Mouse (Mus musculus) ES-CJ7 (cell line): ENCODE results near the gene BC051142.
"Not testable (repeated sequence)": the region's sequence is repeated elsewhere in the genome, so short reads cannot be mapped to it uniquely, and the experiment has no call there.

ENCODE experiments used
- DNase-seq: peaks from one replicate; pipeline ENCODE4 v3.0.0; 2011; ENCODE audit warnings: low read depth, low spot score

The BC051142 gene

GRCm38 (mm10) chr17:34398058-34398710, 436 bp upstream of the BC051142 start:
- peak; percentile 91 for DNase-seq

DNA sequence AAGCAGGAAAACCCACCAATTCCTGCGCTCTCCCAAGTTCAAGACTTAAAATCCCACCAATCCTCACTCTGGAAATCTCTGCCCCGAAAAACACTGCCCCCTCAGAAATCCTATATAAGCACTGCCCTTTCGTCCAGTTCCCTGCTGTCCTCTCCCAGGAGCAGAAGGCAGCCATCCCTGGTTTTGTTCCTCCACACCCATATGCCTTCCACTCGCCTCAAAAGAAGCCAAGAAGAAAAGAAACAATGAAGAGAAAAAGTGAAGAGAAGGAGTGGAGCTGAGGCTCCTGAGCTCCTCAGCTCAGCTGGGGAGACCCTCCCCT, 735 bp downstream of the BC051142 start:
- DNase-seq: peak; percentile 31

DNA sequence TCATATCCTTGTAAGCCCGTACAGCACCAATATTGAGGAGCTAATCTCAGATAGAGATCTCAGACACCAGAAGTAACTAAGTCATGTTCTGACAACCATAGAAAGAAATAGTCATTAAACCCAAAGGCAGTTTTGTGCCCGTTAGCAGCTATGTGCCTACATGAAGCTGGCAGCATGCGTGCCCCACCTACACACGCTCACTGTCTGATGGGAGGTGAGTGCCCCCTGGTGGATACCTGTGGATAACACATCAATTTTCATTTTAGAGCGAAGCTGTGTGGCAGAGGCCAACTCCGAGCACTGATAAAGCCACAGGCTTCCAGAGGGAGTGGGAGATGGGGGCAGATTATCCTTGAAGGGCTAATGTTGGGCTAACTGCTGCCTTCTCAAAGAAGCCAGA, 12.5 kb downstream of the BC051142 start:
- DNase-seq: peak; percentile 66

DNA sequence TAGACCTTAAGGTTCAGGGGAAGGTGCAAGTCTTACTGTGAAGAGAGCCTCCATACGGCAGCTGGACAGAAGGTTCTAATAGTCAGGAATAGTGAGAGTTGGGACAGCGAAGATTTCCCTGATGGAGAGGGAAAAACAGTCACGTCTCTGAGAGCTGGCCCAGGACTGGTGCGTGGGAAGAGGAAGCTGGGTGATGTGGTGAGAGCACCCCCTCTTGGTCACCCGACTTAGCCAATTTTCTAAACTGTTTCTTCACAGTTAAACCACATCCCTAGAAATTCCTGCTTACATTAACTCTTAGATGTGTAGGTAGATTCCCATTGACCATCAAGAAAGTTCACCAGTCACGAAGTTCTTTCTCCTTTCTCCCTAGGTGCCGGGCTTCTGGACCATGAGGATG, 21.4 kb downstream of the BC051142 start:
- no peak for DNase-seq

GRCm38 (mm10) chr17:34427597-34427996, 29.0 kb downstream of the BC051142 start:
- DNase-seq: no peak

DNA sequence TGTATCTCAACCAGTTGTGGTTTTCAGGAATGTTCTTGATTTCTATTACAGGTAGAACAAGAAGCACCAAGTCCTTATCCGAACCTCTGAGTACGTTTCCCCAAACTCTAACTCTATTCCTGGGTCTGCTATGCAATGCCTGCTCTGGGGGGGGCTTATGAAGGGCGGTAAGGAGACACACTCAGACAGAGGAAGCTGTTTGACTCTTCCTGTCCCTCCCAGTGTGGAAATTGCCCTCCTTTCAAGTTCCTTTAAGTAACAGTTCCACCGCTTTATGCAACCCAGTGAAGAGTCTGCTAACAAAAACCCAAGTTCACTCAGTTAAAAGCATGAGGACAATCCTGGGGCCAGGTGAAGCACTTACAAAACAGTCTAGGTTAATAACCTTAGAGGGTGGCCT, 38.5 kb downstream of the BC051142 start:
- DNase-seq: no peak

GRCm38 (mm10) chr17:34437606-34438005, 39.0 kb downstream of the BC051142 start:
- no peak for DNase-seq

GRCm38 (mm10) chr17:34438588-34438987, 40.0 kb downstream of the BC051142 start:
- DNase-seq: no peak

DNA sequence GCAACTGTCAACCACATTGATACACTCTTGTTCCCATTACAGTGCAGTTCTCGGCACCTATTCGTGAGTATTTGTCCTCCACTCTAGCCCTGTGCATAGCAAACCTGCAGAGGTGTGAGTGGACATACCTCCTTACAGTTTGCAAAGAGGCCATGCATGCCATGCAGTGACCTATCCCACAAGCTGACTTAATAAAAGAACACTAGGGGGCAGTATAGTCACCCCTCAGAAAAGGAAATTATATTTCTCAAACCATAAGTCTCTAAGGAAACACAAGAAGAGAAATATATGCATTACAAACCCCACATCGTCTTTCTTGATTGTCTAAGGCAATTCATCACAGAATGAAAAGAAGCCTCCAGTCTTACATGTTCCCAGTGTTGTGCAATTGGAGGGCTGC, 41.2 kb downstream of the BC051142 start:
- DNase-seq: peak; percentile 12

- DNase-seq: no peak
Measured at GRCm38 (mm10) chr17:34441990-34442389, 43.4 kb downstream of the BC051142 start.

DNA sequence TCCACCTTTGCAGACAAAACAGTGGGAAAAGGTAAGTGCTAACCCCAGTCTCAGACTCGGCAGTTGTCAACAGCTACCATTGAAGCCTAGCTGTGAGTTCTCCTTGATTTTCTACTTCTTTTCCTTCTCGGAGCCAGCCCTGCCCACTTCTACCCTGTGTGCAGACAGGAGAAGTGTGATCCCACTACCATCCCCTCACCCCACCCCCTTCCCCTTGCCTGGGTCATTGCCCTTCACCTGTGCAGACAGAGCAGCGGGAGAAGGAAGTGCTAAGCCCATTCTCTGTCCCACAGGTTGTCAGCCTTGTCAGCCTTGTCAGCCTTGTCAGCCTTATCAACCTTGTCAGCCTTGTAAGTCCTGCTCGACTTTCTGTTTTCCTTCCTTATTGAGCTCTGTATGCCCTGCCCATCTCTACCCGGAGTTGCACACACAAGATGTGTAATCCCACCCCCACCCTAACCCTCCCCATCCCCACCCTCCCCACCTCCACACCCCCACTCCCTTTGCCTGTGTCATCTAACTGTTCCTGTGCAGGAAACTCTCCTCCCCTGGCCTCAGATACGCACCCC, 49.9 kb downstream of the BC051142 start:
- DNase-seq: no peak

- no peak for DNase-seq
Measured at GRCm38 (mm10) chr17:34457668-34458067, 59.0 kb downstream of the BC051142 start.

- no peak for DNase-seq
Measured at GRCm38 (mm10) chr17:34459255-34459654, 60.6 kb downstream of the BC051142 start.

- not testable (repeated sequence) for DNase-seq
Measured at GRCm38 (mm10) chr17:34465906-34466305, 67.3 kb downstream of the BC051142 start.

GRCm38 (mm10) chr17:34470491-34470890, 71.9 kb downstream of the BC051142 start:
- no peak for DNase-seq

- DNase-seq: no peak
Measured at GRCm38 (mm10) chr17:34475060-34475459, 76.4 kb downstream of the BC051142 start.

GRCm38 (mm10) chr17:34476427-34476826, 77.8 kb downstream of the BC051142 start:
- DNase-seq: no peak

DNA sequence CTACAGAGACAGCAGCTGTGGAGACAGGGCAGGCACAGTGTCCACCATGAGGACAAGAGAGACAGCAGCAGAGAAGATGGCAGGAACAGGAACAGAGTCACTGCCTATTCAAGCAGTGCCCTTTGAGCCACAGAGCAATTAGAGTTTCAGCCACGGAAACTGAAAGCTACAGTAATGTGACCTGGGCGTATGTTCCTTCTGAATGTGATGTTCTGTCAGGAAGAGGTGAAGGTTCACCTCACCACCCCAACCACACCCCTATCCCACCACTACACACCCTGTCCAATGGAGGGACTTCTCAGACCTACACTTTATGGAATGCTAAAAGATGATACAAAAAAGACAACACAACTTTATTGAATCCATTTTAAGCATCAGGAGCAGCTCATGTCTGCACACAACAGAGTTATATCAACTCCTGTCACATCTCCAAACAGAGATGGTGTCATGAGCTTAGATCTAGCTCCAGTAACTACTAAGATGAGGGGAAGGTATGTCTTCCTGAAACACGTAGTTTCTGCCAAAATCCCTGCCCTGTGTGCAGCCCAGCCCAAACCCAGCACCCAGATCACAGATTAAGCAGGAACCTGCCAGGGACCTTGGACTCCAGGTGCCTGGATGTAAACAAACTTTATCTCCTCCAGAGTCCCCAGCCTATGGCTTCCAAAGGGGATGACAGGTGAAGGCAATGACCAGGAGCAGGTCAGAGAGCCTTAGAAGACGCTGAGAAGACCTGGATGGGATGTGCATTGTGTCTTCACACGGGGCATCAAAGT, 78.8 kb downstream of the BC051142 start, which contains the start of gene Btnl4:
Btnl4 (minus strand) TSS at position 81 of the 776 bp plus-strand sequence.
- not testable (repeated sequence) for DNase-seq

DNA sequence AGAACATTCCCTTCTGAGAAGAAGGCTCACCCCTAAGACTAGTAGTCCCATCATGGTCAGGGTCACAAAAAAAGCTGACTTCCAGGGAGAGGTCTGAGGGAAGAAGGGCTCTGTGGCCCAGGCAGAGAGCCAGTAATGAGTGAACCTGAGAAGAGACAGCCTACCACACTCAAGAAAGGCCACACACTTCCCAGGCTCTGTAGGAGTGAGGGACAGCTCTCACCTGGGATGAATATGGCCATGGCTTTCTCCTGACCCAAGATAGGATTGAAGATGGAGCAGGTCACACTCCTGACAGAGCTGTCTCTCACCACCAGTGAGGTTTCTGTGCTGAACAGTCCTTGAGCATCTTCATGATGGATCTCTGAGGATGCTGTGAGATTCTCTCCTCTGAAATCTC, 94.2 kb downstream of the BC051142 start:
- no peak for DNase-seq

- DNase-seq: not testable (repeated sequence)
Measured at GRCm38 (mm10) chr17:34495156-34495555, 96.5 kb downstream of the BC051142 start.

DNA sequence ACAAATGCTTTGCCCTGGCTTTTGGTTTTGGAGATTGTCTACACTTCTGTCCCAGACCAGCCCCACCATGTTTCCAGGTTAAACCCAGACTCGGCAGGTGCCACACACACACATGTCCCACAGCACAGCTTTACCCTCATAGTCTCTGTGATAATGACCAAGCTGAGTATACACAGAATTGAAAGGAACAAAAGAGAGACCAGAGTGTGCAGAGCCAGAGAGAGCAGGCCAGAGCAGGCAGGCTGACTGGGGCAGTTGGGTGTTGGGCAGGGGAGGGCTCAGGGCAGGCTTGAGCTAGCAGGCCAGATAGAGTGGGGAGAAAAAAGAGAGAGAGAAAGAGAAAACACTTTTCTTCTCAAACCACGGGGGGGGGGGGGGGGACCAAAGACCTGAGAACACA, 97.9 kb downstream of the BC051142 start:
- DNase-seq: no peak

DNA sequence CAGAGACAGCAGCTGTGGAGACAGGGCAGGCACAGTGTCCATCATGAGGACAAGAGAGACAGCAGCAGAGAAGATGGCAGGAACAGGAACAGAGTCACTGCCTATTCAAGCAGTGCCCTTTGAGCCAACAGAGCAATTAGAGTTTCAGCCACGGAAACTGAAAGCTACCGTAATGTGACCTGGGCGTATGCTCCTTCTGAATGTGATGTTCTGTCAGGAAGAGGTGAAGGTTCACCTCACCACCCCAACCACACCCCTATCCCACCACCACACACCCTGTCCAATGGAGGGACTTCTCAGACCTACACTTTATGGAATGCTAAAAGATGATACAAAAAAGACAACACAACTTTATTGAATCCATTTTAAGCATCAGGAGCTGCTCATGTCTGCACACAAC, 98.7 kb downstream of the BC051142 start:
- DNase-seq: not testable (repeated sequence)

- not testable (repeated sequence) for DNase-seq
Measured at GRCm38 (mm10) chr17:34497726-34498125, 99.1 kb downstream of the BC051142 start.
